Mouse (Mus musculus): ENCODE data around the gene Atp13a2. TPM values are rescaled to one million over a fixed set of nuclear protein-coding genes. Genes with fewer than 3 reads are reported as not detected.

Gene Atp13a2
- total RNA-seq, 1 experiment: 31.1 TPM

DNA sequence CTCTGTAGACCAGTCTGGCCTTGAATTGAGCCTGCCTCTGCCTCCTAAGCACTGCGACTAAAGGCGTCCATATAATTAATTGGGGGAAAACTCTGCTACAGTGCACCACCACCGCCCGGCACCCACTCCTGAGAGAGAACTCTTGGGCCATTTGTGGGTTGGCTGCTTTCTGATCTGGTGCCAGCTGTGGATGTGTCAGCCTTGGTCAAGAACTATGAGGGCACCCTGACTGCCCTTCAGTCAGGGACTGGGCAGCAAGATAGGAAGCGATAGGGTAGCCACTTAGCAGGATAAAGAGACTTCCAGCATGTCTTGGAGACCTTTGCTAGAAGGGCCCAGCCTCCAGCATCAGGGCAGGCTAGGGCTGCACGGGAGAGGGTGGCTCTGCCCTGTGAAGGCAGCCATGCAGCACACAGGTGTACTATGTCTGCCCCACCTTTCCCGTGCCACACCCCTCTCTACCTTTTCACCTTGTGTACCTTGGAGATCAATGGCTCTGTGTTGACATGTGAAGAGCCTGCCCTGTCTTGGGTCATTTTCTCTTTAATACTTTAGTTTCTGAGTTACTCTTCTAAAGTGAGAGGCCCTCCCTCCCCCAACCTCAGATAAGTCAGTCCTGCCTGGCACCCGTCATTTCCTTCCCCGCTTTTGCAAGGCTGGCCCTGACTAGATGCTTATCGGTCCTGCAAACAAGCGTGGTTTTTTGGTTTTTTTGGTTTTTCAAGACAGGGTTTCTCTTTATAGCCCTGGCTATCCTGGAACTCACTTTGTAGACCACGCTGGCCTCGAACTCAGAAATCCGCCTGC lies 8.6 kb upstream of the Atp13a2 start:
- Histone ChIP-seq H3K9me3 (ENCODE audit: control insufficient read depth, insufficient read depth, low read depth, low read length) (no peaks in the 10 kb centered on the region), H3K9ac (ENCODE audit: insufficient read depth, low read depth, low read length, poor library complexity, severe bottlenecking) (no peak overlapping the region), H3K27ac (ENCODE audit: insufficient read depth, low read depth, low read length, poor library complexity, severe bottlenecking) (no peak overlapping the region), H3K36me3 (ENCODE audit: control insufficient read depth, insufficient read depth, low read length, poor library complexity, severe bottlenecking) (peaks cover 41% of the 10 kb centered on the region), H3K4me1 (ENCODE audit: control insufficient read depth in 2 of 2, insufficient read depth in 2 of 2, low read length in 2 of 2, poor library complexity in 1 of 2) (peaks cover 0 to 8% of the 10 kb centered on the region in 2 experiments; a peak in 2 of 4 replicates), H3K4me3 (ENCODE audit: insufficient read depth in 1 of 2, low read depth in 1 of 2, low read length in 2 of 2, poor library complexity in 1 of 2, severe bottlenecking in 1 of 2) (no peak overlapping the region)
- TF ChIP-seq CHD2 (IDR thresholded peaks at IDR 0.05; ENCODE audit: low read depth, low read length) (no peak), MAFK (IDR thresholded peaks at IDR 0.05; ENCODE audit: insufficient read depth, low read depth, low read length) (no peak), ZC3H11A (IDR thresholded peaks at IDR 0.05; ENCODE audit: borderline replicate concordance, low read depth, low read length) (no peak), HCFC1 (IDR thresholded peaks at IDR 0.05; ENCODE audit: borderline replicate concordance, insufficient read depth, low read length) (no peak), ZNF384 (IDR thresholded peaks at IDR 0.05; ENCODE audit: low read depth, low read length) (no peak)
- DNase-seq (ENCODE audit: low read depth, low spot score): no peak
- in situ Hi-C loops (cut with MboI; ENCODE audit: low sequenced_read_pairs in 2 of 2, unreplicated experiment in 2 of 2): no loop called here

- H3K36me3 ChIP-seq (ENCODE audit: control insufficient read depth, insufficient read depth, low read length, poor library complexity, severe bottlenecking): peaks cover 14% of the 10 kb centered on the region
- no peak for DNase-seq (ENCODE audit: low read depth, low spot score)
- peaks cover 0 to 12% of the 10 kb centered on the region in 2 experiments; a peak in 2 of 4 replicates for H3K4me1 ChIP-seq (ENCODE audit: control insufficient read depth in 2 of 2, insufficient read depth in 2 of 2, low read length in 2 of 2, poor library complexity in 1 of 2)
- TF ChIP-seq ZNF384 (IDR thresholded peaks at IDR 0.05; ENCODE audit: low read depth, low read length): no peak
- no peak for TF ChIP-seq CHD2 (IDR thresholded peaks at IDR 0.05; ENCODE audit: low read depth, low read length)
- TF ChIP-seq MAFK (IDR thresholded peaks at IDR 0.05; ENCODE audit: insufficient read depth, low read depth, low read length): no peak
- no peak for TF ChIP-seq HCFC1 (IDR thresholded peaks at IDR 0.05; ENCODE audit: borderline replicate concordance, insufficient read depth, low read length)
- no peak for TF ChIP-seq ZC3H11A (IDR thresholded peaks at IDR 0.05; ENCODE audit: borderline replicate concordance, low read depth, low read length)
- H3K9me3 ChIP-seq (ENCODE audit: control insufficient read depth, insufficient read depth, low read depth, low read length): no peaks in the 10 kb centered on the region
- H3K27ac ChIP-seq (ENCODE audit: insufficient read depth, low read depth, low read length, poor library complexity, severe bottlenecking): no peak overlapping the region
- in situ Hi-C loops (cut with MboI; ENCODE audit: low sequenced_read_pairs in 2 of 2, unreplicated experiment in 2 of 2): no loop called here
- H3K9ac ChIP-seq (ENCODE audit: insufficient read depth, low read depth, low read length, poor library complexity, severe bottlenecking): no peak overlapping the region
- no peak overlapping the region for H3K4me3 ChIP-seq (ENCODE audit: insufficient read depth in 1 of 2, low read depth in 1 of 2, low read length in 2 of 2, poor library complexity in 1 of 2, severe bottlenecking in 1 of 2)
Observed at GRCm38 (mm10) chr4:140981605-140982004, 5.1 kb upstream of the Atp13a2 start.

DNA sequence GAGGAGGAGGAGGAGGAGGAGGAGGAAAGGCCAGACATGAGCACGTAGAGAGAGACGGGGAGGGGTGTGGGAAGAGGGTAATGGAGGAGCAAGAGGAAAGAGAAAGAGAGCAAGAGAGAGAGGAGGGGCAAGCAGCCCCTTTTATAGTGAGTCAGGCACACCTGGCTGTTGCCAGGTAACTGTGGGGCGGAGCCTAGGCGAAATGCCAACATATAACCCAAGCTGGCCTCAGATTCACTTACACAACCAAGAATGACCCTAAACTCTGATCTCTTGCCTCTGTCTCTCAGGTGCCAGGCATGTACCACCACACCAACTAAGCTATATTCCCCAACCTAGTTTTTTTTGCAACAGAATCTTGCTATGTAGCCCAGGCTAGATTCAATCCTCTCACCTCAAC lies 3.9 kb upstream of the Atp13a2 start:
- TF ChIP-seq ZC3H11A (IDR thresholded peaks at IDR 0.05; ENCODE audit: borderline replicate concordance, low read depth, low read length) (no peak), ZNF384 (IDR thresholded peaks at IDR 0.05; ENCODE audit: low read depth, low read length) (no peak), MAFK (IDR thresholded peaks at IDR 0.05; ENCODE audit: insufficient read depth, low read depth, low read length) (no peak), HCFC1 (IDR thresholded peaks at IDR 0.05; ENCODE audit: borderline replicate concordance, insufficient read depth, low read length) (no peak), CHD2 (IDR thresholded peaks at IDR 0.05; ENCODE audit: low read depth, low read length) (no peak)
- Histone ChIP-seq H3K4me3 (ENCODE audit: insufficient read depth in 1 of 2, low read depth in 1 of 2, low read length in 2 of 2, poor library complexity in 1 of 2, severe bottlenecking in 1 of 2) (no peak overlapping the region), H3K27ac (ENCODE audit: insufficient read depth, low read depth, low read length, poor library complexity, severe bottlenecking) (no peak overlapping the region), H3K4me1 (ENCODE audit: control insufficient read depth in 2 of 2, insufficient read depth in 2 of 2, low read length in 2 of 2, poor library complexity in 1 of 2) (peaks cover 2 to 7% of the 10 kb centered on the region in 2 experiments; a peak in 3 of 4 replicates), H3K36me3 (ENCODE audit: control insufficient read depth, insufficient read depth, low read length, poor library complexity, severe bottlenecking) (peaks cover 11% of the 10 kb centered on the region), H3K9ac (ENCODE audit: insufficient read depth, low read depth, low read length, poor library complexity, severe bottlenecking) (no peak overlapping the region), H3K9me3 (ENCODE audit: control insufficient read depth, insufficient read depth, low read depth, low read length) (no peaks in the 10 kb centered on the region)
- DNase-seq (ENCODE audit: low read depth, low spot score): no peak
- in situ Hi-C loops (cut with MboI; ENCODE audit: low sequenced_read_pairs in 2 of 2, unreplicated experiment in 2 of 2): no loop called here

DNA sequence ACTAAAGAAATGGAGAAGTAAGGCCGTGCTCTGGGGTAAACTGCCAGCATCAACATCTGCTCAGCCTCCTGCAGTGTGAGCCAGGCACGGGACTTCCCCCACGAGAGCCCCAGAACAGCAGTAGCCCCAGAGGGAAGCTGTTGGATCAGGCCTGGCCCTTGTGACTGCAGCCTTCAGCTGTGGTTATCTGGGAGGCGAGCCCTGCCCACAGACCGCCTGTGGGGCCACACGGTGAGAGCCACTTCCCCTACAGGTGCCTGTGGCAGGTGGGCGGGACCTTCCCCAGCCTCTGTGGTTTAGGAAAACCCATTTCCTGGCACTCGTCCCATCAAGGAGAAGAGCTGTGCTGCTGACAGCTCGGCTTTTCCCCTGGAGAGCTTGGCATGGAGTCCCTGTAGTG lies 3.2 kb upstream of the Atp13a2 start:
- no peak overlapping the region for H3K27ac ChIP-seq (ENCODE audit: insufficient read depth, low read depth, low read length, poor library complexity, severe bottlenecking)
- H3K4me1 ChIP-seq (ENCODE audit: control insufficient read depth in 2 of 2, insufficient read depth in 2 of 2, low read length in 2 of 2, poor library complexity in 1 of 2): peaks cover 2 to 7% of the 10 kb centered on the region in 2 experiments; a peak in 3 of 4 replicates
- no peak for DNase-seq (ENCODE audit: low read depth, low spot score)
- no peak for TF ChIP-seq ZC3H11A (IDR thresholded peaks at IDR 0.05; ENCODE audit: borderline replicate concordance, low read depth, low read length)
- TF ChIP-seq MAFK (IDR thresholded peaks at IDR 0.05; ENCODE audit: insufficient read depth, low read depth, low read length): no peak
- no peak for TF ChIP-seq HCFC1 (IDR thresholded peaks at IDR 0.05; ENCODE audit: borderline replicate concordance, insufficient read depth, low read length)
- TF ChIP-seq CHD2 (IDR thresholded peaks at IDR 0.05; ENCODE audit: low read depth, low read length): no peak
- TF ChIP-seq ZNF384 (IDR thresholded peaks at IDR 0.05; ENCODE audit: low read depth, low read length): no peak
- no peak overlapping the region for H3K4me3 ChIP-seq (ENCODE audit: insufficient read depth in 1 of 2, low read depth in 1 of 2, low read length in 2 of 2, poor library complexity in 1 of 2, severe bottlenecking in 1 of 2)
- no peaks in the 10 kb centered on the region for H3K9me3 ChIP-seq (ENCODE audit: control insufficient read depth, insufficient read depth, low read depth, low read length)
- no peak overlapping the region for H3K9ac ChIP-seq (ENCODE audit: insufficient read depth, low read depth, low read length, poor library complexity, severe bottlenecking)
- peaks cover 11% of the 10 kb centered on the region for H3K36me3 ChIP-seq (ENCODE audit: control insufficient read depth, insufficient read depth, low read length, poor library complexity, severe bottlenecking)
- in situ Hi-C loops (cut with MboI; ENCODE audit: low sequenced_read_pairs in 2 of 2, unreplicated experiment in 2 of 2): no loop called here
